Mouse (Mus musculus): ENCODE results near the gene Fscn2. TPM values are rescaled to one million over a fixed set of nuclear protein-coding genes. Genes with fewer than 3 reads are reported as not detected.
"Not testable (repeated sequence)": the region's sequence is repeated elsewhere in the genome, so short reads cannot be mapped to it uniquely, and the experiment has no call there.

Gene Fscn2
- polyA plus RNA-seq, 1 experiment from 2014 or later: 0.19 TPM

DNA sequence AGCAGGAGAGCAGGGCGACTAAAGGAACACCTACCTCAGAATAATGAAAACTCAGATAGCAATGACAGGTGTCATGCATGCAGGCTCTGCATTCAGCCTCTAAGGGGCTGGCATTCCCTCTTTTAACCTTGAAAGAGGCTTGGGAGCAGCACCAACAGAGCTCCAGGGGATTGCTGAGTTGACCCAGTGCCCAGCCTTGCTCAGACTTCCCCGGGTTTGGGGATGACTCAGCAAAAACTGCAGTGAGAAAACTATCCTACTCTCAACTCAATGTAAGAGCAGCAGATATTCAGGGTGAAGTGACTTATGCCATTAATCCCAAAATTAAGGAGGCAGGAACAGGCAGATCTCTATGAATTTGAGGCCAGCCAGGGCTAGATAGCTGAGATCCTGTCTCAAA is 25.8 kb downstream of the Fscn2 start:
- DNase-seq (ENCODE audit: low spot score): no peak
- no peaks in the 10 kb centered on the region for H3K4me1 ChIP-seq
- H3K36me3 ChIP-seq (replicated peaks): peaks cover 85% of the 10 kb centered on the region
- no peaks in the 10 kb centered on the region for H3K9me3 ChIP-seq
- H3K4me3 ChIP-seq: no peak overlapping the region
- H3K27me3 ChIP-seq (replicated peaks; ENCODE audit: low read depth, poor library complexity, severe bottlenecking): no peaks in the 10 kb centered on the region
- no peak overlapping the region for H3K27ac ChIP-seq (replicated peaks)
- WGBS: 78% methylated on average over 2 of the region's 2 CpGs

DNA sequence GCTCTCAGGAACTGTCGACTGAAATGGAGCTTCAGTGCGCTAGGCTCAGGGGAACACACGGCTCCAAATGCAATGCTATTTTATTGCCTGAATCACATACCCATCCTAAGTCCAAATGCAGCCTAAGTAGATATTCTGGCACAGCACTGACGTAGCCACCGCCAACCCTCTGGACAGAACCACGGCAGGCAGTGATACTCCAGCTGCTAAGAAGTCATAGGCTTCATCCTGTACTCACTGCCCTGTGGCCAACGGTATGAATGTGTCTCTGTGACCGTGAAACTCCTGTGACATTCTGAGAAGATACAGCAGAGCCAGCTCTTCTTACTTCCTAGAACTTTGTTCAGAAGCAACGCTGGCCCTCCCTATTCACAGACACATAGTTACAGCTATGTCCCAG is 27.2 kb downstream of the Fscn2 start:
- Histone ChIP-seq H3K4me3 (no peak overlapping the region), H3K4me1 (no peaks in the 10 kb centered on the region), H3K9me3 (no peaks in the 10 kb centered on the region), H3K27ac (replicated peaks) (no peak overlapping the region), H3K36me3 (replicated peaks) (peaks cover 85% of the 10 kb centered on the region), H3K27me3 (replicated peaks; ENCODE audit: low read depth, poor library complexity, severe bottlenecking) (no peaks in the 10 kb centered on the region)
- 94% methylated on average over 9 of the region's 9 CpGs for WGBS
- DNase-seq (ENCODE audit: low spot score): no peak

DNA sequence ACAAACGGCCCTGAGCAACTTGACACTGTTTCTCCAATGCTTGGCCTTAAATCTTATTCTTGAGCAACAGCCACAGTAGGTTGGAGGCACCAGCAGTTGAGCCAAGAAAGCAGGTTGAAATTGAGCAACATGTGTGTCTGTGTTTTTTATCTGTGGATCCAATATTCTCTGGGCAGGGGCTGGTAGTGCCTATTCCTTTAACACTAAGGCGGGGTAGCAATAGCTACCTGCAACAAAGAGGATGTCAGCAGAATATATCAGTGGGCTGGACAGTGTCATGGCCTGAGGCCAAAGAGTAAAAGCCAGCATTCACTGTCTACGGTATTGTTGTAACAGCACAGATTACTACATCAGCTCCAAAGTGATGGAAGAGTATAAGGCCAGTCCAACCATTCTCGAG is 34.3 kb downstream of the Fscn2 start:
- H3K9me3 ChIP-seq: no peaks in the 10 kb centered on the region

DNA sequence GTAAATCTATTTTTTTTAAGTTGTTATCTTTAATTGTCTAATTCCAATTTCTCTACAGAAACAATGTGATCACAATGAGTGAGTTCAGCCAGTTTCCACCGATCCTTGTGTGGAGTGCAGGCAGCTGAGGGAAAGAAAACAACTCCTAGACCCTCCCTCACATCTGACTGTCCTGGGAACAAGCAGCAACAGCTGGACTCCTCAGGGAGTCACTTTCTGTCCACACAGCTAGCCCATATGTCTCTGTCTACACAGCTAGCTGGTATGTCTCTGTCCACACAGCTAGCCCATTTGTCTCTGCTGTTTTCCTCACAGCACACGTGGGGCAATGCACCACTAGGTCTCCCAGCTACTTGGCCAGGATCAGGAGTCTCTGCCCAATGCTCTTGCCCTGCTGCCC is 36.3 kb downstream of the Fscn2 start:
- Histone ChIP-seq H3K36me3 (replicated peaks) (peaks cover 99% of the 10 kb centered on the region), H3K27me3 (replicated peaks; ENCODE audit: low read depth, poor library complexity, severe bottlenecking) (no peaks in the 10 kb centered on the region)
- WGBS: 84% methylated on average over 2 of the region's 2 CpGs

More for the DNA sequence above, 34.3 kb downstream of the Fscn2 start:
- Histone ChIP-seq H3K27me3 (replicated peaks; ENCODE audit: low read depth, poor library complexity, severe bottlenecking) (no peaks in the 10 kb centered on the region), H3K4me1 (no peaks in the 10 kb centered on the region), H3K36me3 (replicated peaks) (peaks cover 93% of the 10 kb centered on the region), H3K27ac (replicated peaks) (no peak overlapping the region), H3K4me3 (no peak overlapping the region)
- WGBS: 88% methylated on average over 4 of the region's 4 CpGs
- no peak for DNase-seq (ENCODE audit: low spot score)

DNA sequence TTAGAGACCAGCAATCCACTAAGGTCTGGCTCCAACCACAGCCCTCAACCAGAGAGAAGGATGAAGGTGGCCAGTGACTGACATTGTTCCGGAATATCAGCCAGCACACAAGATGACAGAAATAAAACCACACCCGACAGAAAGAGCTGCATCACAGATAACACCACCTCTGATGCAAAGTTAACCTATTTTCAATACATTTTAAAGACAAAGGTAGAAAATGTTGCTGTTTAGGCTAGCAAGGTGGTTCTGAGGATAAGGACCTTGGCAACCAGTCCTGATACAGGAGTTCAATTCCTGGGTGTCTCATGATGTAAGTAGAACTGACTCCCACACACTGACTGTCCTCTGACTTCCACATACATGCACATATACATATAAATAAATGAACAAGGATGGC is 38.0 kb downstream of the Fscn2 start:
- Histone ChIP-seq H3K4me1 (no peaks in the 10 kb centered on the region), H3K36me3 (replicated peaks) (peaks cover 99% of the 10 kb centered on the region), H3K27me3 (replicated peaks; ENCODE audit: low read depth, poor library complexity, severe bottlenecking) (no peaks in the 10 kb centered on the region), H3K4me3 (no peak overlapping the region), H3K27ac (replicated peaks) (no peak overlapping the region), H3K9me3 (no peaks in the 10 kb centered on the region)
- over 99% methylated on average over 2 of the region's 2 CpGs for WGBS
- no peak for DNase-seq (ENCODE audit: low spot score)

More for the DNA sequence above, 36.3 kb downstream of the Fscn2 start:
- no peak overlapping the region for H3K4me3 ChIP-seq
- no peaks in the 10 kb centered on the region for H3K9me3 ChIP-seq
- no peaks in the 10 kb centered on the region for H3K4me1 ChIP-seq
- H3K27ac ChIP-seq (replicated peaks): no peak overlapping the region
- no peak for DNase-seq (ENCODE audit: low spot score)

DNA sequence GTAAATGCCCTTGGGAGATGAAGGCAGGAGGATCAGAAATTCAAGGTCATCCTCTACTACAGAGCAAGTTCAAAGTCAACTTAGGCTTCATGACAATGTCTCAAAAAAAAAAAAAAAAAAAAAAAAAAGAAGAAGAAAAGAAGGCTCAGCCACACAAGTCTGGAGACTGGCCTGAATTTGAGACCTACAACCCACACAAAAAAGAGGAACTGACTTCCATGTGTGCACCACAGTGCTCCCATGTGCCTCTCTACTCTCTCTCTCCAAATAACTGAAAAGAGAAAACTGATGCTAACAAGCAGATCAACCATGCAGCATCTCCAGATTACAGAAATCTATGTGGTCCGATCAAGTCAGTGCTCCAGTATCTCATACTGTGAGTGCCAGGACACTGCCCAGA is 43.5 kb downstream of the Fscn2 start:
- H3K9me3 ChIP-seq: no peaks in the 10 kb centered on the region
- H3K4me1 ChIP-seq: no peaks in the 10 kb centered on the region
- no peak for DNase-seq (ENCODE audit: low spot score)
- H3K27me3 ChIP-seq (replicated peaks; ENCODE audit: low read depth, poor library complexity, severe bottlenecking): no peaks in the 10 kb centered on the region
- WGBS: 90% methylated on average over 1 of the region's 1 CpGs
- H3K36me3 ChIP-seq (replicated peaks): peaks cover 100% of the 10 kb centered on the region
- H3K4me3 ChIP-seq: no peak overlapping the region
- no peak overlapping the region for H3K27ac ChIP-seq (replicated peaks)

DNA sequence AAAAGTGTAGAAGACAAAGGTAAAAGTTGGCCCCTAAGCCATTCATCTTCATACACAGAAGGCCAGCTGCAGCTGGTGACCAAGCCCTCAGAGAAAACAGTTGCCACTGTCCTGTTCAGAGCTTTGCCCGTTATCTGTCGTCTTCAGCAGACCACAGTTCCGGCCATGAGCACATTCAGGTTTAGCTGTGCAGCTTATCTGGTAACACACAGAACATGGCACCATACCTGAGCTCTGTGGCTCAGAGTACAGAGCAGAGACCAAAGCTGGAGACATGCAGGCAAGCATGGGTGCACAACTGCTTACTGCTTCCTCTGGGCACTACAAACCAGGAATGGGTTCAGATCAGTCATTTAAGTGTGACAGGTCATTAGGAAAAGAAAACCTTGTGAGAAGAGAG is 44.5 kb downstream of the Fscn2 start:
- no peak overlapping the region for H3K27ac ChIP-seq (replicated peaks)
- no peak overlapping the region for H3K4me3 ChIP-seq
- peaks cover 100% of the 10 kb centered on the region for H3K36me3 ChIP-seq (replicated peaks)
- H3K4me1 ChIP-seq: no peaks in the 10 kb centered on the region
- DNase-seq (ENCODE audit: low spot score): no peak
- no peaks in the 10 kb centered on the region for H3K9me3 ChIP-seq
- no peaks in the 10 kb centered on the region for H3K27me3 ChIP-seq (replicated peaks; ENCODE audit: low read depth, poor library complexity, severe bottlenecking)
- WGBS: 96% methylated on average over 3 of the region's 3 CpGs

DNA sequence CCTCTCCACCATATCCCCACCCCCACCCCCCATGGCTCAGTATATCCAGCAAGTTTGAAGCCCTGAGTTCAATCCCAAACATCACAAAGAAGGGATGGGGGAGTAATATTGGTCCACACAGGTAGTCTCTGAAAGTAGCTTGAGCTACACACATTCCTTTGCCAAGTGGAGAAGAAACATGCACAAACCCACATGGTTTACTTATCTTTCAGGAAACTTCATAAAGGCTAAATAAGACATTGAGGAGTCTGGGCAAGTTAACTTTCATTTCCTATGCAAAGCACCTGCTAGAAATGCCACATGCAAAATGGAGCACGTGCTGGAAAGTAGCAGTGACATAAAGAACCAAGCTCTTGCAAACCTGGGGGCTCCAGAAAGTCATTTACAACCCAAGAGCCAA is 45.1 kb downstream of the Fscn2 start:
- H3K9me3 ChIP-seq: no peaks in the 10 kb centered on the region
- H3K27me3 ChIP-seq (replicated peaks; ENCODE audit: low read depth, poor library complexity, severe bottlenecking): no peaks in the 10 kb centered on the region
- DNase-seq (ENCODE audit: low spot score): no peak
- peaks cover 100% of the 10 kb centered on the region for H3K36me3 ChIP-seq (replicated peaks)
- H3K27ac ChIP-seq (replicated peaks): no peak overlapping the region
- WGBS: 79% methylated on average over 1 of the region's 1 CpGs
- no peaks in the 10 kb centered on the region for H3K4me1 ChIP-seq
- H3K4me3 ChIP-seq: no peak overlapping the region

DNA sequence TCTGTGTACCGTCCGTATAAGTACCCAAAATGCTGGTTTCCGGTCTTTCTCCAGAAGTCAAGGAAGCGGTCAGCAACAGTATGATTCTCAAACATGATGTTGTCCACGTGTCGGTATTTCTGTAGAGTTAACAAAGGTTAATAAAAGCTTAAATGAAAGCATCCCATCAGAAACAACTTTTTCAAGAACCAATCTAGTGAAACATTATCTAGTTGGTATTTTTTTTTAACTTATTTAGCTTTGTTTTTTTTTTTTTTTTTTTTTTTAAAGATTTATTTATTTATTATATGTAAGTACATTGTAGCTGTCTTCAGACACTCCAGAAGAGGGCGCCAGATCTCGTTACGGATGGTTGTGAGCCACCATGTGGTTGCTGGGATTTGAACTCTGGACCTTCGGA is 52.3 kb downstream of the Fscn2 start:
- not testable (repeated sequence) for H3K4me1 ChIP-seq; H3K27me3 ChIP-seq (replicated peaks; ENCODE audit: low read depth, poor library complexity, severe bottlenecking); H3K4me3 ChIP-seq; H3K27ac ChIP-seq (replicated peaks); H3K9me3 ChIP-seq; DNase-seq (ENCODE audit: low spot score)
- WGBS: 96% methylated on average over 9 of the region's 10 CpGs
- H3K36me3 ChIP-seq (replicated peaks): peaks cover 98% of the 10 kb centered on the region

Small RNAs within 50 kb of the gene (microRNA-seq; reads per million reads assigned to microRNA genes)
- gene Gm23419 (not detected), gene Mir6935 (5.2 reads per million, percentile 14 among the genes with 10 or more reads in this experiment)

Other genes starting within 250 kb of the Fscn2 start
- 99.0 and 103 TPM in 2 replicates for gene Slc38a10, start 210.2 kb upstream of the Fscn2 start, polyA plus RNA-seq (2016; fragmentation: Nextera tagmentation; extraction: Ambion mirVana)
- 18.0 and 18.4 TPM in 2 replicates for gene Bahcc1, start 128.6 kb upstream of the Fscn2 start, polyA plus RNA-seq (2016; fragmentation: Nextera tagmentation; extraction: Ambion mirVana)
- 3,067 and 3,150 TPM in 2 replicates for gene Actg1, start 13.0 kb upstream of the Fscn2 start, polyA plus RNA-seq (2016; fragmentation: Nextera tagmentation; extraction: Ambion mirVana)
- 38.3 and 39.0 TPM in 2 replicates for gene Faap100, start 17.2 kb downstream of the Fscn2 start, polyA plus RNA-seq (2016; fragmentation: Nextera tagmentation; extraction: Ambion mirVana)
- gene Nploc4, start 76.2 kb downstream of the Fscn2 start, polyA plus RNA-seq (2016; fragmentation: Nextera tagmentation; extraction: Ambion mirVana): 45.3 and 51.9 TPM in 2 replicates
- 0.69 and 1.5 TPM in 2 replicates for gene Tspan10, start 81.1 kb downstream of the Fscn2 start, polyA plus RNA-seq (2016; fragmentation: Nextera tagmentation; extraction: Ambion mirVana)
- 0.44 and 0.67 TPM in 2 replicates for gene Pde6g, start 92.0 kb downstream of the Fscn2 start, polyA plus RNA-seq (2016; fragmentation: Nextera tagmentation; extraction: Ambion mirVana)
- 8.5 and 12.8 TPM in 2 replicates for gene Oxld1, start 96.5 kb downstream of the Fscn2 start, polyA plus RNA-seq (2016; fragmentation: Nextera tagmentation; extraction: Ambion mirVana)
- 49.6 and 50.7 TPM in 2 replicates for gene Ccdc137, start 96.6 kb downstream of the Fscn2 start, polyA plus RNA-seq (2016; fragmentation: Nextera tagmentation; extraction: Ambion mirVana)
- gene Arl16, start 106.1 kb downstream of the Fscn2 start, polyA plus RNA-seq (2016; fragmentation: Nextera tagmentation; extraction: Ambion mirVana): 55.9 and 66.9 TPM in 2 replicates
- gene Mrpl12, start 123.1 kb downstream of the Fscn2 start, polyA plus RNA-seq (2016; fragmentation: Nextera tagmentation; extraction: Ambion mirVana): 206 and 216 TPM in 2 replicates
- gene Slc25a10, start 130.3 kb downstream of the Fscn2 start, polyA plus RNA-seq (2016; fragmentation: Nextera tagmentation; extraction: Ambion mirVana): 68.6 and 69.4 TPM in 2 replicates
- gene Gcgr, start 169.2 kb downstream of the Fscn2 start, polyA plus RNA-seq (2016; fragmentation: Nextera tagmentation; extraction: Ambion mirVana): 0.33 and 0.62 TPM in 2 replicates
- 201 and 221 TPM in 2 replicates for gene Mcrip1, start 188.2 kb downstream of the Fscn2 start, polyA plus RNA-seq (2016; fragmentation: Nextera tagmentation; extraction: Ambion mirVana)
- not detected in 2 replicates for gene Ppp1r27, start 189.6 kb downstream of the Fscn2 start, polyA plus RNA-seq (2016; fragmentation: Nextera tagmentation; extraction: Ambion mirVana)
- gene P4hb, start 211.7 kb downstream of the Fscn2 start, polyA plus RNA-seq (2016; fragmentation: Nextera tagmentation; extraction: Ambion mirVana): 556 and 565 TPM in 2 replicates
- 735 and 777 TPM in 2 replicates for gene Arhgdia, start 220.1 kb downstream of the Fscn2 start, polyA plus RNA-seq (2016; fragmentation: Nextera tagmentation; extraction: Ambion mirVana)
- gene Alyref, start 236.8 kb downstream of the Fscn2 start, polyA plus RNA-seq (2016; fragmentation: Nextera tagmentation; extraction: Ambion mirVana): 620 and 640 TPM in 2 replicates
- 192 and 198 TPM in 2 replicates for gene Anapc11, start 236.9 kb downstream of the Fscn2 start, polyA plus RNA-seq (2016; fragmentation: Nextera tagmentation; extraction: Ambion mirVana)
- not detected in 2 replicates for gene Npb, start 246.9 kb downstream of the Fscn2 start, polyA plus RNA-seq (2016; fragmentation: Nextera tagmentation; extraction: Ambion mirVana)